Mouse (Mus musculus) layer of hippocampus, postnatal 36 days (tissue): ENCODE measurements at regions not wholly inside any gene's neighbourhood (a gene's known extent, or its start where the extent isn't known, plus 50 kb on each side); places are given as distances from the start of the nearest gene placed in this dataset.

Experiments
- DNase-seq, 2 experiments: peaks; one replicate each; pipeline ENCODE4 v3.0.0; 2022

GRCm38 (mm10) chr8:59977024-59977662 is 525.9 kb downstream of the Gm10283 start:
- DNase-seq, result no peak

DNA sequence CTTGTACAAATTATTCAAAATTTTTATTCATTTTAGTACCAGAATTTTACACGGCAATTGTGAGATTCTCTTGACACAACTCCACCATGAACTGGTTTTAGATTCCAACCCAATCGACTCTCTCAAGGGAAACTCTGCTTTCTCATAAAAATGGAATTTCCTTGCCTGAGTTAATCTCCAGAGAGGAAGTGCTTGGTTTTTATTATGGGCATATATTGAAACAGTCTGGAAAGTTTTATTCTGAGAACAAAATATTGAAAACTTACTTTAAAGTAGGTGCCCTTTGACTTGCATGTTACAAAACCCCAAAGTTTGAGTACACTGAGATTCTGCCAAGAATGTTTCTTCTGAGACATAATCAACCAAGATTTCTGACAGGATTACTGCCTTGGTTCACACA is 537.6 kb downstream of the Gm10283 start:
- DNase-seq, result no peak

DNA sequence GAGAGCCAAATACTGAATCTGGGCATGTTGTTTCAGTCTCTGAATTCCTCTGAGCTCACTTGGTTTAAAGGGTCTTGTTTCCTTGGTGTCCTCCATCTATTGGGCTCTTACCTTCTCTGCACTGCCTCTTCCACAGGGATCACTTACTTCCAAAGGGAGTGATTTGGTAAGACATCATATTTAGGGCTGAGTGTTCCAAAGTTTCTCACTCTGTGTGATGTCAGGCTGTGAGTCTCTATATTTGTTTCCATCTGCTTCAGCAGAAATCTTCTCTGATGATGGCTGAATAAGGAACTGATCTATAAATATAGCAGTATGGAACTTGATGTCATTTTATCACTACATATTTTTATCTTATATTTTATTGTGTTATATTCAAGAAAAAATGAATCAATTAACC is 539.8 kb downstream of the Gm10283 start:
- DNase-seq, result no peak

- peak in 1 of 2 experiments; percentile 3 for DNase-seq
Observed at GRCm38 (mm10) chr8:59953741-59954140, 549.3 kb downstream of the Gm10283 start.

- no peak for DNase-seq
Observed at GRCm38 (mm10) chr8:59906799-59907198, 596.2 kb downstream of the Gm10283 start.
